Mouse (Mus musculus) megakaryocyte progenitor cell, adult 5-6 weeks (primary cell): ENCODE results near the gene Gpatch4. TPM values are rescaled to one million over a fixed set of nuclear protein-coding genes. Genes with fewer than 3 reads are reported as not detected.

Source experiments
- ATAC-seq: replicated peaks from 2 replicates; pipeline ENCODE4 v1.8.0; 2016; ENCODE audit warnings: mild to moderate bottlenecking, moderate TSS enrichment, inconsistent platforms; ENCODE audit not compliant: poor library complexity
- total RNA-seq, 2 experiments: library from RNA; stranded (forward) in 1 of 2; stranded (reverse) in 1 of 2; fragments of 157-497, 149-512 nt in 1 of 2; fragments of 200-1000 nt in 1 of 2; gene quantifications; 2 replicates each; pipeline versions ENCODE4 v1.2.3 to v1.2.4; 2015 to 2017

The Gpatch4 gene
- total RNA-seq (2015), result 34.2 and 38.7 TPM in 2 replicates
- total RNA-seq (2017), result 49.2 and 51.8 TPM in 2 replicates

DNA sequence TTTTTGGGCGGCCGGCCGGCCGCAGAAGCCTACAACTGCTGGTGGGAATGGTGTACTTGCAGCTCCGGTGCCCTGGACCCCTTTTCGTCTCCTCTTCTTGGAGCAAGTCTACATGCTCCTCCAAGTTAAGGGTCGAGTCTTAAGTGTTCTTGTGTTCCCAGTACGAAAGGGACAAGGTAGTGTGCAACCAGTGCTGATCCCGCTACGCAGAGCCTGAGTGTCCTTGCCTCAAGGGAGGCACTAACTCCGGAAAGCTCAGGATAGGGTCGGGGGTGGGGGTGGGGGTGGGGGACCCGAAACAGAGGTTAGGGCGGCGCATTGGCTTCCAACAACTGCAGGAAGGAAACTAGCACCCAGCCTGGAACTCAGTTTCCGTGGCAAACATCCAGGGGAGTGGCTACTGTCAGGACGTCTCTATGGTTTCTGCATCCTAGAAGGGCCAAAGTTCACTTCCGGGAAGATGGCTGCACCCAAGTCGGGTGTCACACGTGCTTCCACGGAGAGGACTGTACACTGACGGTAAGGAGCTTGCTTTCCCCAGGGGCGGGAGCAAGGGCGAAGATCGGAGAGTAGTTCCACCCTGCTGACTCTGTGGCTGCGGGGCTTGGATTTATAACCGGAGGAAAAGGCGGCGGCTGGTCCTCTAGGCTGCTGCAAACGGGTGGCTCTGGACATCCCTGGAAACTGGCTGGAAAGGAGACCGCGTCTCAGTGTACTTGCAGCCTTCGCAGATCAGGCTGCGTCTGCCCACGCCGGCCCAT lies at the start of gene Gpatch4:
Gpatch4 (plus strand) TSS at position 448 of the 761 bp plus-strand sequence.
- ATAC-seq, result peak; percentile 100

DNA sequence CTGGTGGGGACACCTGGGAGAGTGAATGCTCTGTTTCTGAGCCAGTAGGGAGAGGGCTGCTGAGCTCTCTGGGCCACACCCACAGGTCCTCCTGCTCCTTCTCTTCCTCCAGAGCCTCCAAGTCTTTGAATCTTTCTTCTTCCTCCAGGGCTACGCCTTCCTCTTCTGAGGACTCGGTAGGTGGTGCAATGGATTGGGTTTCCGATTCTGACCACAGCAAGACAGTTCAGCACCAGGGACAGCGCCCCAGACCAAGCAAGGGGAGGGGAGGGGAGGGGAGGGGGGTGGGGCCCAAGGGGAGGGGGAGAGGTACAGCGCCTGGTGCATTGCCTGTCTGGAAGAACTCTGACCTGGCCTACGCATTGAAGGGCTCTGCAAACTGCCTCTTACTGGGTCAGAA lies 49.5 kb upstream of the Gpatch4 start:
- peak; percentile 86 for ATAC-seq

DNA sequence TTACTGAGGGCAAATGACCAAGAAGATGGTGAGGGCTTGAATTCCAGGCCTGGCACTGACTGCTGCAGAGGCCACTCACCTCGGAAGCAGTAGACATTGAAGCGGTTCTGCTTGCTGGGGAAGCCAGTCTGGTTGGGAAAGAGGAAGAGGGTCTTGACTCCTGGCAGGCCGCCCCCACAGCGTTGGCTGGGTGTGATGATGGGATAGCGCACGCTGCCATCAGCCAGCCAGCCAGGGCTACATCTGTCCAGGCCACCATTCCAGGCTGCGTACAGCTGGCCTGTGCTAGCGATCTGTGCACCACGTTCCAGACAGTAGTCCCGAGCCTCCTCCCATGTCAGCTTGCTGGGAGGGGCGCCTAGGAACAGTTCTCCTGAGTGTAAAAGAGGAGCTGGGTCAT lies 47.6 kb upstream of the Gpatch4 start:
- ATAC-seq, result no peak

DNA sequence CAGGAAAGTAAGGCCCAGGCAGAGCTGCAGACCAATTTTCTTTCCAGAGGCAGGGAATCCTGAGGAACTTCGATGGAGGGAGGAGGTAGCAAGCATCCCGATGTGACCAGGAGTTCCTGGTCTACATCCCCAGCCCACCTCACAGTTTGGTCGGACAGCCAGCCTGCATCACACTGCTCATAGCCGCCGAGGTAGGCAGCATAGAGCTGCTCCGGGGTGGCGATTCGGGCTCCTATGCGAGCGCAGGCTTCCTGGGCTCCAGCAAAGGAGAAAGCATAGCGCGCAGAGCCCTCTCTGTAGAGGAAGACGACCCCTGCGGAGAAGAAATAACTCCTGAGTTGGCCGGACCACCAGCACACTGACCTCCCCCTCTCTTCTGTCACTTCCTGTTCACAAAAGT lies 46.5 kb upstream of the Gpatch4 start:
- no peak for ATAC-seq

DNA sequence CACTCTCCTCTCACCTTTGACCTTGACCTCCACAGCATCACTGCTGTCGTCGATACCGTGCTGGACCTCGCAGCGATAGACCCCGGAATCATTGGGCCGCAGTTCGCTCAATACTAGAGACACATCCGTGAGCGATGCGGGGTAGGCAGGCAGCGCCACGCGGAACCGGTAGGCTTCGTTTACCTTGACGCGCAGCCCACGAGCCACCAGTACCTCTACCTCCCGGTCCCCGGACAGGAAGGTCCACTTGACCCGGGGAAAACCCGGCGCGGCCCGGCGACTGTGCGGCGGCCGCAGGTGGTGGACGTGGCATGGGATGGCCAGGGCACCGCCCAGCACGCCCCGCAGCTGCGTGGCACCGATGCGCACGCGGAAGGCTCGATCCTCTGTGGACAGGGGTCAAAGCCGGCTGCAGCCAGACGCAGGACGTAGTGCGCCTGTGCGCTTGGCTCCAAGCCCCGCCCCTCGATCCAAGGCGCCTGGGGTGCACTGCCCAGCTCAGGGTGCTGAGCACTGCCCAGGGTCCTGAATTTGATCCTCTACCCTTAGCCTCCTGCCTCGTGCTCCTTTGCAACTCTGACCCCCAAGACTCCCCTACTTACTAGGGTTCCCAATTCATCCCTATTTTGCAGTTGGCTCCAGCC lies 45.8 kb upstream of the Gpatch4 start:
- ATAC-seq, result peak; percentile 40; the same call in 1 of the 2 replicates

DNA sequence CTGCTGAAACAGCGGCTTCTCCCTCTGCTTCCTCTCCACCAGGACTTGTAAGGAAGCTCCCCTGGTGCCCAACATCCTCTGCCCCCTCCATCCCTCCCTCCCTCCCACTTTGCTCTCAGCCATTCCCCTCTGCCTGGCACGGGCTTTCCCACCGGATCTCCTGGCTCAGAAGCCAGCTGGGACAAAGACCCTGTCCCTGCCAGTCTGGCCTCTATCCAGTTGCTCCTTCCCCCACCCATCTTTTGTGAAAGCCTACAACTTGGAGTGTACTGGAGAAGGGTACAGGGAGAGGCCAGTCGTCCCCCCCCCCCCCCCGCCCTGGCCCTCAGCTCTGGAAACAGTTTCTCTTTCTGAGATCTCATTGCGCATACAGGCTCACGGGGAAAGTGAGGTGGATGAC lies 44.2 kb upstream of the Gpatch4 start:
- ATAC-seq, result no peak

DNA sequence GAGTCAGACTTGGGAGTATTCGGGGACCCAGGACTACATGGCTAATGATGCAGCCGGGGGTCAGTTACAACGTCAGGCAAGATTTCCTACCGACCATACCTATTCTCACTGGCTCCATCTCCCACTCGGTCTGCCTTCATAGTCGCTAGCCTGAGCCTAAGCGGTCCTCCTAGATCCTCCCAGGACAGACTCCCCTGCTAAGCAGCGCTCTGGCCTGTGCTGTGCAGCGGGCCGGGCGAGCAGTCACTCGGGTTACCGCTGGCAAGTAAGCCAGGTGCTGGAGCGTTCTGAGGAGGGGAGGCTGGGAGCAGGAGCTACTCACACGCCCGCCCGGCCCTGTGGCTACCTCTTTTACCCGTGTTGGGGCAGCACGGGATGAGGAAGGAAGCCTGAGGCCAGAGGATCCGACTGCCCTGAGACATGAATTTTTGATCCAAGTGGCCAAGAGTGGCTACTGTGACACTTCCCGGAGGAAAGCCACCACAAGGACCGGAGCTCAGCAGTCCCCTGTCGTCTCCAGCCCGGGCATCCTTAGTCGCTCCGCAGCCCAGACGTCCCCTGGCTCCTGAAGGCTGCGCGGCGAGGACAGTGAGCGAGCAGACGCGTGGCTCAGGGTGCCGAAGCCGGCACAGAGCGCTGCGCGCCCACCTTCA lies 43.5 kb upstream of the Gpatch4 start:
- ATAC-seq, result no peak

DNA sequence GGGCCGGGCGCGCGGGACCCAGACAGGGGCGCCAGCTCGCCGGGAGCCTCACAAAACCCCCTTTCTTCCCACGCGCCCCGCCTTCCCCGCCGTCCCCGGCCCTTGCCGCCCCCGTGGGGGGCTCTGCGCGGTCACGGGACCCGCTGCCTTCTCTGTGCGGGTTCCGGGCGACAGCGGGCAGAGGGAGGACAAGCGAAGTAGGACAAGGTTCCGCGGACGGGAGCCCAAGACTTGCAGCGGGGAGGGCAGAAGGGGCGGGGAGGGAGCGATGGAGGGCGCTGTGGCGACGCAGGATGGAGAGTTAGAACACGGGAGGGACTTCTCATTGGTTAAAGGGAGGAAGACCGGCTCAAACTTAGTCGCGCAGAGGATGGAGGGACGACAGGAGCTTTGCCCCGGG lies 42.7 kb upstream of the Gpatch4 start, which contains the start of gene Bcan:
Bcan (minus strand) TSS at position 50 of the 400 bp plus-strand sequence.
- 0 out of 2 replicates have a peak, but pooled peaks have one; percentile 32 for ATAC-seq

DNA sequence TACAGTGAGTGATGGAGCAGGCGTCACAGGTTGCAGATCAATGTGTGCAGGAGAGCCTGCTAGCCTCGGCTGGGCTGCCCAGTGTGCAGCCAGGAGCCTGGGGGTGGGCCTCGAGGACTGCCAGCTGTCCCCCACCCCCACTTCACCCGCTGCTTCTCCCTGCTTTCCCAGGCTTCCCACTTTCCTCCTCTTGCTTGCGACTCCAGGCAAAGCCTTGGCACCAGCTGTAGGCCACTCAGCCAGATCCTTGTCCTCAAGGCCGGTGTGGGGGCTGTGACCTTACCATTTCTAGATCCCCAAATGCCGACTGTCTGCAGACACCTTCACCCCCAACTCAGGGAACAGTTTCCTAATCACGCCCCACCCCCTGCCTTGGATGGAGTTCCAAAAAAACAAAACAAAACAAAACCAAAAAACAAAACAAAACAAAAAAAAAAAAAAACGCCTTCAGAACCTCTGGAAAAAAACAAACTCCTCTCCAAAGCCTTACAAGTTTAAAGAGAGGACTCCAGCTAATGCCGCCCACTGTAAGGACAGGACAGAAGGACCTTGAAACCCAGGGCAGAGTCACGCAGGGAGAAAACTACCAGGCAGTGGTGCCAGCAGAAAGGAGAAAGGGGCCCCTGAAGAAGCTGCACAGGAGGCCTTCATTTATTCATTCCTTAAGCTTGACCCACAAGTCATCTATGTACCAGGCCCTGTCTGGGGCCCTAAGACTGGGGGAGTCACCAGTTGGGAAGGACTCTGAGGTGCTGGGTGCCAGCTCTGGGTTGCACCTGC lies 41.9 kb upstream of the Gpatch4 start:
- ATAC-seq, result no peak

DNA sequence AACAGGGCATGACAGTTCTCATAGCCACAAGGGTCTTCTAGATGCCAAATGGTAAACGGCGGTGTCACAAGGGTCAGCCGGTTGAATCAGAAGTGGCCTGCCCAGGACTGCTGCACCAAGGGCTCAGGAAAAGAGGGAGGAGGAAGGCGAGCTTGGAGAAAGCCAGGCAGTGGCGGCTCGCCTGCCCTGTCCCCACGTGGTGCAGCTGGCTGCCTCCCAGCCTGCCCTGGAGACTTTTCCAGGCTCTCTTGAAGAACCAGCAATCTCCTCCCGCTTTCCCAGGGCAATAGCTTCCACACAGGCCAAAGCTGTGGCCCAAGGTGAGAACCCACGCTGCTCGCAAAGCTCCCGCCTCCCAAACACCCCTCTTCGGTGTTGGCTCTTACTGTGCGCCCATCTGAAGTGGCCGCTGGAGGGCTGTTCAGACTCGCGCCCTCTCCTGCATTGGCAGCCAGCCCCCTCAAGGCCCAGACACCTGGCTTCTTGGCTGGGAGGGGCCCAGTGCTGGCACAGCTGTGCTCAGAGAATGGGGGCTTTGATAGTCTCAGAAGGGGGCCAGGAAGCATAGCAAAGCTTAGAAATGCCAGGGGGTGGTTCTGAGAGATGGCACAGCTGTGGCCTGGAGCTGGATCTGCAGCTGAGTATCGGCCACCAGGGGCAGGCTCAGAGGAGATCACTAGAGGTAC lies 40.5 kb upstream of the Gpatch4 start:
- ATAC-seq, result no peak

DNA sequence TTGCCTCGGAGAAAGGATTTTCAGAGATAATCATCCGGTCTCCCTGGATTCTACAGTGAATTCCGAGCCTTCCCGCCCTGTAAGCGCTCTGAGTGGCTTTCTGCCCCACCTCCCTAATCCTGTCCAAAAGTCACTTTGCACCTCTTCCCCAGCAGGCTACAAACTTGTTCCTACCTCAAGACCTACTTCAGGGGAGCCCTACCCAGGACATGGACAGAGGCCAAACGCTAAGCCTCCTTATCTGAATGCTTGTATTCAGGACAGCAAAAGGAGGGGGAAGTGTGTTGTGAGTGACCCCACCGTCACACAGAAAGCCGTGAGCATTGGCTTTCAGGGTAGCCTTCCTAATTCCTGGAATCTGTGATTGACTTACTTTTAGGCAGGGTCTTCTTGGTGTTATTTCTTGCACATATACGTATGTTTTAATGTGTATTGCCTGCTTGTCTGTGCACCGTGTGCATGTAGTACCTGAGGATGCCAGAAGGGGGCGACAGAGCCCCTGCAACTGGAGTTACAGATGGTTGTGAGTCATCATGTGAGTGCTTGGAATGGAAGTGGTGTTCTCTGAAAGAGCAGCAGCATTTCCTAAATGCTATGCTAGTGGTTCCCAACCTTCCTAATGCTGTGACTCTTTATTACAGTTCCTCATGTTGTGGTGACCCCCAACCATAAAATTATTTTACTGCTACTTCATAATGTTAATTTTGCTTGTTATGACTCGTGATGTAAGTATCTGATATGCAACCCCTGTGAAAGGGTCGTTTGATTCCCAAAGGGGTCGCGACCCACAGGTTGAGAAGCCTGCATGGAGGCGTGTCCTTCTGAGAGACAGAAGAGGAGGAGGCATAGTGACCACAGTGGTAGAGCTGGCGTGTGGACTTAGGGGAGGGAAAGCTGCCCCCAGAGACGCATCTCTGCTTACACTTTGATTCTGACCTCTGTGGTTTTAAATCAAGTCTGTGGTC lies 36.8 kb upstream of the Gpatch4 start:
- 0 out of 2 replicates have a peak, but pooled peaks have one; percentile 31 for ATAC-seq

DNA sequence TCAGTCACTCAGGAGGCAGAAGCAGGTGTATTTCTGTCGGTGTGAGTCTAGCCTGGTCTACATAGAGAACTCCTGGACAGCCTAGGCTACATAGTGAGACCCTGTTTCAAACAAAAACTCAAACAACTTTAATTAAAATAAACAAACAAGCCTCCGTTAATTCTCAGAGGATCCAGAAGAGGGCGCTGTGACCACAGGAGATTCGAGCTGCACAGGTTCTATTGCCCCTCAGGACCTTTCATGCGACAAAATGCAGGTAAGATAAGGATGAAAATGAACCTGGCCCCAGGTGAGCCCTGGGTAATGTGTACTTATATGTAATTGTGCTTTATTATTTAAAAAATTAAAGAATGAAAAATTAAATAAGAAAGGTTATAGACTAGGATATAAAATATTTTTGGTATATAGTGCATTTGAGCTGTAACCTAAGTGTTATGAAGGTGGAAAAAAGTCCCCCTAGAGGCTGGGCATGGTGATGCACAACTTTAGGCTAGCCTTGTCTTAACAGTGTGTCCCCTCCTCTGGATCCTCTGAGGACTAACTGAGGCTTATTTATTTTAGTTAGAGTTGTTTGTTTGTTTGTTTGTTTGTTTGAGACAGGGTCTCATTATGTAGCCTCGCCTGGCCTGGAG lies 32.2 kb upstream of the Gpatch4 start:
- ATAC-seq, result peak; percentile 85

DNA sequence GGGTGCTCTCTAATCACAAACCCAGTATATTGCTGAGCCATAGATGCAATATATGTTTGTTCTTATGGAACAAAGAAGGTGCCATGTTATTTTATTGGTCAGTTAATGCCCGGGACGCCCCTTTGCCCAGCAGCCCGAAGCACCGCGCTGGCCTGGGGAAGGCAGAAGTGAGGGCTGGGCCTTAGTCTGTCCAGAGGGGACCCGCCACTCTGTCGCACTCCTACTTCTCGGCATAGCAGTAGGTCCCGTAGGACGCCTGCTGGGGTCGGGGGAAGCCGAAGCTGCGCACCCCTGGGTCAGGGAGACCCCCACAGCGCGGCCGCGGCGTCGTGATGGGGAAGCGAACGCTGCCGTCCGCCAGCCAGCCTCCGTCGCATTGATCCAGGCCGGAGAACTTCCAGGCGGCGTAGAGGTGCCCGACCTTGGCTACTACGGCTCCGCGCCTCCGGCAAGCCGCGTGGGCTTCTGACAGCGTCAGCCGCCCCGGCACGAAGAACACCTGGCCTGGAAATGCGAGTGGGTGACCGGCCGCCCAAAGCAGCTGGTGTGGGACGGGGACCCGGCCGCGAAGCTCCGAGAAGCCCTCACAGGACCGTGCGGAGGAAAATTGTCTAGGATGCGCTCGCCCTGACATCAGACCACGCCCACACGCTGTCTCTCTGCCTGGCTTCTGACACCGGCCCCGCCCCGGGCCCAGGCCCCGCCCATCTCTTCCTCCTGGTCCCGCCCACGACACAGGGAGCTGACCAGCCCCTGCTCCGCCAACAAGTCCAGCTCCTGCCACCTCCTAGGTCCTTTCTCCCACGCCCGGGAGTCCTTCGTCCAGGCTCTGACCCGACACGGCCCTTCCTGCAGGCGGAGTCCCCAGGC lies 20.4 kb upstream of the Gpatch4 start:
- peak; percentile 94 for ATAC-seq

DNA sequence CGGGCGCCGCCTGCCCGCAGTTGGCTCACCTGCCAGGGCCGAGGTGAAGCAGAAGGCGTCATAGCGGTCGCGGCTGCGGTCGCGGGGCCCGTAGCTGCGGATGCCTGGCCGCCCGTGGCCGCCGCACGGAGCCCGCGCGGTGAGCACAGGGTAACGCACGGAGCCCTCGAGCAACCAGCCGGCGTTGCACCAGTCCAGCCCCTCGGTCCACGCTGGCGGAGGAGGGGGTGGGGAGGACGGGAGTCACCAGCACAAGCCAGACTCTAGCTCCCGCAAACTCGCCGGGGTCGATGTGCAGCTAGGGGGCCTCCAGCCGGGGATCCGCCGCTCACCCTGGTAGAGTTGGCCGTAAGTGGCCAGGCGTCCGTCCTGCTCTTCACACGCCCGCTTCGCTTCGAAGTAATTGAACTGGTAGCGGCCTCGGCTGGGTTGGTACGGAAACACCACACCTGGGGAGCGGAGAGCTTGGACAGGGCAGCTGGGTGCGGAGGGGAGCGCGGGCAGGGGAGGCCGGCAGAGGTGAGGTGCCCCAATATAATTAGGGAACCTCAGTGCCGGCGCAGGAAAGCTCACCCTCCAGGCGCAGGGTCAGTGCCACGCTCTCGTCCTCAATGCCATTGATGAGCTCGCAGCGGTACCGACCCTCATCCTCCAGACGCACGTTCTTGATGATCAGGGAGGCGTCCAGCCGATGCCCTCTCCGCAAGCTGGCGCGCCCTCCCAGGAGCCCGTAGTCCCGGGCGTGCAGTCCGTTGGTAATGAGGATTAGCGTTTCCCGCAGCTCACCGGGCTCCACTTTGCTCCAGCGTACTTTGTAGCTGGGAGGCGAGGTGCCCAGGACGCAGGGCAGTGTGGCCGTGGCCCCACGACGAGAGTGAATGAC lies 19.5 kb upstream of the Gpatch4 start:
- peak; percentile 42; the same call in 1 of the 2 replicates for ATAC-seq

DNA sequence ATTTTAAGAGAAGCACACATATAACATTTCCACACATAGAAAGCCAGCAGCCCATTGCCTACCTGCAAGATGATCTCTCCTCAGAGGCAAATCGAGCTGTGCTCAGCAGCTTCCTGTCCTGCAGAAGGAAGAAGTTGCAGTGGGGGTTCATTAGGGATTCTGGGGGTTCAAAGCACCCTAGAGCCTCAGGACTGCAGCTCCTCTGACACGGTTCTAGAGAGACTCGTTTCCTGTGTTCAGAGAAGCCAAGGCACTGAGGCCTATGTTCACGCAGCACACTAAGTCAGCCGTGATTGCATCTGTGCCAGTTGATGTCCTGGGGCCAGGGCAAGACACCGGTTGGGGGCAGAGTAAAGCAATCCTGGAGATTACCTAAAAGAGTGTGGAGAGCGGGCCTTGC lies 16.1 kb upstream of the Gpatch4 start:
- ATAC-seq, result no peak

DNA sequence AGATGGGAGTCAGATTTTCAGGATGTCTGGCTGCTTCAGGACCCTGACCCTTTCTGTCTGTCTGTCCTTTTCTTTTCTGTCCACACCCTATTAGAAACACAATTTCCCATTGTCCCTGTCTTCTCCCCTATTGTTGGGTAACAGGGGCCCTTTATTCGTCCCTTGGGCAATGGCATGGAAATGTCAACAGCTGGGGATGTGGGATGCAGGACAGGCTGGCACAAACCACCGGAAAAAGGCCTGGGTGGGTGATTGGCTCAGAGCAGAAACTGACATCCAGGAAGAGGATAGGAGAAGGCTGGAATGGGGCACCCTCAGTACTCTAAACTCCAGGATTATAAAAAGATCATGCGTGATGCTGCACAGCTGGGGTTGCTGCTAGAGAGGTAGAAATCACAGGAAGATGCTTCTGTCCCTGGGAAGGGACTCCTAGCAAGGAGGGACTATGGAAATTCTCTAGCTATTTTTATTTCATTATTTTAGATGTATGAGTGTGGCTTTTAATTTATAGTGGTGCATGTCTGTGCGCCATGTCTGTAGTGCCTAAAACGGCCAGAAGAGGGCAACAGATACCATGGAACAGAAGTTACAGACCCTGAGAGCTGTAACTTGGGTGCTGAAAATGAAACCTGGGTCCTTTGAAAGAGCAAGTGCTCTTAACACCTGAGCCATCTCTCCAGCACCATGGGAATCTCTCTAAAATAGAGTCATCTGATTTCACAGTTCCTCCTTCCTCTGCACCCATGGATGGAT lies 15.3 kb upstream of the Gpatch4 start, which contains the start of gene Hapln2:
Hapln2 (minus strand) TSS at position 150 of the 753 bp plus-strand sequence.
- peak; percentile 48; the same call in 1 of the 2 replicates for ATAC-seq
